Mouse (Mus musculus): Measurements from ENCODE around the gene Gimap5. TPM values are rescaled to one million over a fixed set of nuclear protein-coding genes. Genes with fewer than 3 reads are reported as not detected.

Gene Gimap5
- polyA plus RNA-seq, 1 experiment from 2014 or later: 0.83 TPM

DNA sequence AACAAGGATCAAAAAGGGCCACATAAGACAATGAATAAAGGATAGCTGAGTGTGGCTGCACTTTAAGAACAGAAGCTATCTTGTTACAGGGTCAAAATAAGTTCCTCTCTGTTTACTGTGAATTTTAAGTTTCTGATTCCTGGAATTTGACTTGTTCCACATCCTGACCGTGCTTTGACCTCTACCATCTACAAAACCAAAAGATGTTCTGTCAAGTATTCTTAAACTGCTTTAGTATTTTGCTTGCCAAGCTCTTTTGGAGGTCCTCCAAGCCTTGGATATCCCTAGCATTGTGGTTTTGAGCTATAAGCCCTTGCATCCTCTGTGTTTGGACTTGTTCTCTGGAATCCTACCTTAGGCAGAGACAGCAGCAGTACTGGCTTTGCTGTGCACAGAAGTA is 39.2 kb downstream of the Gimap5 start:
- H3K9ac ChIP-seq (ENCODE audit: low read length): no peak overlapping the region
- ATAC-seq (ENCODE audit: low FRiP score) (no peak), DNase-seq (ENCODE audit: low spot score, missing footprints) (no peak)
- H3K4me1 ChIP-seq (ENCODE audit: control insufficient read depth, insufficient read depth, low read length): no peaks in the 10 kb centered on the region
- no peak overlapping the region for H3K4me3 ChIP-seq (ENCODE audit: low read depth, low read length)
- H3K27me3 ChIP-seq (ENCODE audit: control insufficient read depth, insufficient read depth, low read length): no peaks in the 10 kb centered on the region
- no peak overlapping the region for H3K4me2 ChIP-seq
- no peaks in the 10 kb centered on the region for H3K9me3 ChIP-seq (ENCODE audit: control insufficient read depth, low read length)
- H3K36me3 ChIP-seq (ENCODE audit: control insufficient read depth, insufficient read depth, low read length): no peaks in the 10 kb centered on the region
- WGBS: 75% methylated on average over 1 of the region's 1 CpGs
- H3K27ac ChIP-seq (ENCODE audit: low read depth, low read length): no peak overlapping the region

DNA sequence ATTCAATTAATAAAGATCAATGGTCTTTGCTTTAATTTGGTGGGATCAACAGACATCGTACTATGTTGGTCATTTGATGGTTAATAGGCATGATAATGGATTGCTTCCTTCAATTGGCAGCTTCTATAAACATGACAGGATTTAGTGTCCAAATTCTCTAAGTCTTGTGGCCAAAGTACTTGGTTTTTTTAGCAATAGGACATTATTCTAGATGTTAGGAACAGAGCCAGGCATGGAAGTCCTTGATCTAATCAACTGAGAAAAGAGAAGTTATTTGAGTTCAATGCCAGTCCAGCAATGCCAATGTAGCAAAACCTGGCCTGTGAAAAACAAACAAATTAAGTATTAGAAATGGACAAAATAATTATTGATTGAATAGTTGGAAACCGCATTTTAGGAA is 39.6 kb downstream of the Gimap5 start:
- H3K4me1 ChIP-seq (ENCODE audit: control insufficient read depth, insufficient read depth, low read length): no peaks in the 10 kb centered on the region
- ATAC-seq (ENCODE audit: low FRiP score) (no peak), DNase-seq (ENCODE audit: low spot score, missing footprints) (no peak)
- no peak overlapping the region for H3K27ac ChIP-seq (ENCODE audit: low read depth, low read length)
- no peak overlapping the region for H3K4me2 ChIP-seq
- H3K4me3 ChIP-seq (ENCODE audit: low read depth, low read length): no peak overlapping the region
- H3K9me3 ChIP-seq (ENCODE audit: control insufficient read depth, low read length): no peaks in the 10 kb centered on the region
- H3K36me3 ChIP-seq (ENCODE audit: control insufficient read depth, insufficient read depth, low read length): no peaks in the 10 kb centered on the region
- WGBS: 81% methylated on average over 2 of the region's 2 CpGs
- H3K27me3 ChIP-seq (ENCODE audit: control insufficient read depth, insufficient read depth, low read length): no peaks in the 10 kb centered on the region
- no peak overlapping the region for H3K9ac ChIP-seq (ENCODE audit: low read length)

GRCm38 (mm10) chr6:48787867-48788266 is 41.9 kb downstream of the Gimap5 start:
- Histone ChIP-seq H3K27me3 (ENCODE audit: control insufficient read depth, insufficient read depth, low read length) (no peaks in the 10 kb centered on the region), H3K4me1 (ENCODE audit: control insufficient read depth, insufficient read depth, low read length) (no peaks in the 10 kb centered on the region), H3K27ac (ENCODE audit: low read depth, low read length) (no peak overlapping the region), H3K9ac (ENCODE audit: low read length) (no peak overlapping the region), H3K36me3 (ENCODE audit: control insufficient read depth, insufficient read depth, low read length) (no peaks in the 10 kb centered on the region), H3K9me3 (ENCODE audit: control insufficient read depth, low read length) (no peaks in the 10 kb centered on the region), H3K4me3 (ENCODE audit: low read depth, low read length) (no peak overlapping the region), H3K4me2 (no peak overlapping the region)
- no peak for ATAC-seq (ENCODE audit: low FRiP score)
- WGBS: 87% methylated on average over 2 of the region's 2 CpGs
- DNase-seq (ENCODE audit: low spot score, missing footprints): no peak

GRCm38 (mm10) chr6:48801897-48802296 is 55.9 kb downstream of the Gimap5 start:
- 93% methylated on average over 1 of the region's 1 CpGs for WGBS
- Histone ChIP-seq H3K36me3 (ENCODE audit: control insufficient read depth, insufficient read depth, low read length) (no peaks in the 10 kb centered on the region), H3K4me3 (ENCODE audit: low read depth, low read length) (no peak overlapping the region), H3K9ac (ENCODE audit: low read length) (no peak overlapping the region), H3K9me3 (ENCODE audit: control insufficient read depth, low read length) (no peaks in the 10 kb centered on the region), H3K4me1 (ENCODE audit: control insufficient read depth, insufficient read depth, low read length) (no peaks in the 10 kb centered on the region), H3K27me3 (ENCODE audit: control insufficient read depth, insufficient read depth, low read length) (no peaks in the 10 kb centered on the region), H3K27ac (ENCODE audit: low read depth, low read length) (no peak overlapping the region), H3K4me2 (no peak overlapping the region)
- DNase-seq (ENCODE audit: low spot score, missing footprints) (no peak), ATAC-seq (ENCODE audit: low FRiP score) (no peak)

GRCm38 (mm10) chr6:48803406-48804051 is 57.5 kb downstream of the Gimap5 start:
- Histone ChIP-seq H3K9ac (ENCODE audit: low read length) (no peak overlapping the region), H3K27ac (ENCODE audit: low read depth, low read length) (no peak overlapping the region), H3K4me2 (no peak overlapping the region), H3K27me3 (ENCODE audit: control insufficient read depth, insufficient read depth, low read length) (no peaks in the 10 kb centered on the region), H3K4me1 (ENCODE audit: control insufficient read depth, insufficient read depth, low read length) (no peaks in the 10 kb centered on the region), H3K4me3 (ENCODE audit: low read depth, low read length) (no peak overlapping the region), H3K9me3 (ENCODE audit: control insufficient read depth, low read length) (no peaks in the 10 kb centered on the region), H3K36me3 (ENCODE audit: control insufficient read depth, insufficient read depth, low read length) (no peaks in the 10 kb centered on the region)
- DNase-seq (ENCODE audit: low spot score, missing footprints): no peak
- no peak for ATAC-seq (ENCODE audit: low FRiP score)

Other genes starting within 250 kb of the Gimap5 start
- 64.4 and 71.4 TPM in 2 replicates for gene Atp6v0e2, start 208.6 kb upstream of the Gimap5 start, polyA plus RNA-seq (2014; fragmentation: Nextera tagmentation; extraction: Ambion mirVana)
- 15.5 and 15.9 TPM in 2 replicates for gene Lrrc61, start 191.4 kb upstream of the Gimap5 start, polyA plus RNA-seq (2014; fragmentation: Nextera tagmentation; extraction: Ambion mirVana)
- gene Rarres2, start 173.4 kb upstream of the Gimap5 start, polyA plus RNA-seq (2014; fragmentation: Nextera tagmentation; extraction: Ambion mirVana): 1.4 and 1.6 TPM in 2 replicates
- gene Gm45021, start 156.6 kb upstream of the Gimap5 start, polyA plus RNA-seq (2014; fragmentation: Nextera tagmentation; extraction: Ambion mirVana): not detected in 2 replicates
- gene Repin1, start 152.3 kb upstream of the Gimap5 start, polyA plus RNA-seq (2014; fragmentation: Nextera tagmentation; extraction: Ambion mirVana): 39.9 and 44.1 TPM in 2 replicates
- not detected in 2 replicates for gene Gm44965, start 152.3 kb upstream of the Gimap5 start, polyA plus RNA-seq (2014; fragmentation: Nextera tagmentation; extraction: Ambion mirVana)
- 7.8 and 9.3 TPM in 2 replicates for gene Zfp775, start 144.1 kb upstream of the Gimap5 start, polyA plus RNA-seq (2014; fragmentation: Nextera tagmentation; extraction: Ambion mirVana)
- 0.52 and 0.82 TPM in 2 replicates for gene AI854703, start 119.4 kb upstream of the Gimap5 start, polyA plus RNA-seq (2014; fragmentation: Nextera tagmentation; extraction: Ambion mirVana)
- 0.18 and 0.25 TPM in 2 replicates for gene Gimap8, start 99.0 kb upstream of the Gimap5 start, polyA plus RNA-seq (2014; fragmentation: Nextera tagmentation; extraction: Ambion mirVana)
- gene Gimap9, start 70.1 kb upstream of the Gimap5 start, polyA plus RNA-seq (2014; fragmentation: Nextera tagmentation; extraction: Ambion mirVana): 2.9 and 3.0 TPM in 2 replicates
- gene Gimap4, start 61.6 kb upstream of the Gimap5 start, polyA plus RNA-seq (2014; fragmentation: Nextera tagmentation; extraction: Ambion mirVana): 4.8 and 5.6 TPM in 2 replicates
- gene Gimap6, start 38.0 kb upstream of the Gimap5 start, polyA plus RNA-seq (2014; fragmentation: Nextera tagmentation; extraction: Ambion mirVana): 7.1 and 7.3 TPM in 2 replicates
- 0.75 and 1.3 TPM in 2 replicates for gene Gm28053, start 27.6 kb upstream of the Gimap5 start, polyA plus RNA-seq (2014; fragmentation: Nextera tagmentation; extraction: Ambion mirVana)
- gene Gimap7, start 27.6 kb upstream of the Gimap5 start, polyA plus RNA-seq (2014; fragmentation: Nextera tagmentation; extraction: Ambion mirVana): not detected in 2 replicates
- 4.7 TPM in 2 replicates for gene Gimap1, start 7.1 kb upstream of the Gimap5 start, polyA plus RNA-seq (2014; fragmentation: Nextera tagmentation; extraction: Ambion mirVana)
- not detected in 2 replicates for gene Gimap3, start 24.7 kb downstream of the Gimap5 start, polyA plus RNA-seq (2014; fragmentation: Nextera tagmentation; extraction: Ambion mirVana)
- gene Tmem176a, start 94.7 kb downstream of the Gimap5 start, polyA plus RNA-seq (2014; fragmentation: Nextera tagmentation; extraction: Ambion mirVana): 18.9 and 19.6 TPM in 2 replicates
- gene Tmem176b, start 95.3 kb downstream of the Gimap5 start, polyA plus RNA-seq (2014; fragmentation: Nextera tagmentation; extraction: Ambion mirVana): 54.8 and 58.8 TPM in 2 replicates
- 0.10 TPM in 1 of 2 replicates, not detected in the other for gene Aoc1, start 126.7 kb downstream of the Gimap5 start, polyA plus RNA-seq (2014; fragmentation: Nextera tagmentation; extraction: Ambion mirVana)
- gene 1600015I10Rik, start 183.7 kb downstream of the Gimap5 start, polyA plus RNA-seq (2014; fragmentation: Nextera tagmentation; extraction: Ambion mirVana): not detected in 2 replicates
- gene Doxl2, start 228.8 kb downstream of the Gimap5 start, polyA plus RNA-seq (2014; fragmentation: Nextera tagmentation; extraction: Ambion mirVana): not detected in 2 replicates
- not detected in 2 replicates for gene Svs1, start 240.7 kb downstream of the Gimap5 start, polyA plus RNA-seq (2014; fragmentation: Nextera tagmentation; extraction: Ambion mirVana)